Mouse (Mus musculus) MN1 (cell line): ENCODE measurements around the gene Myo1e.

ENCODE experiments used
- DNase-seq: peaks from one replicate; pipeline ENCODE4 v3.0.0-alpha.2; 2016; ENCODE audit warnings: low spot score

Myo1e gene

DNA sequence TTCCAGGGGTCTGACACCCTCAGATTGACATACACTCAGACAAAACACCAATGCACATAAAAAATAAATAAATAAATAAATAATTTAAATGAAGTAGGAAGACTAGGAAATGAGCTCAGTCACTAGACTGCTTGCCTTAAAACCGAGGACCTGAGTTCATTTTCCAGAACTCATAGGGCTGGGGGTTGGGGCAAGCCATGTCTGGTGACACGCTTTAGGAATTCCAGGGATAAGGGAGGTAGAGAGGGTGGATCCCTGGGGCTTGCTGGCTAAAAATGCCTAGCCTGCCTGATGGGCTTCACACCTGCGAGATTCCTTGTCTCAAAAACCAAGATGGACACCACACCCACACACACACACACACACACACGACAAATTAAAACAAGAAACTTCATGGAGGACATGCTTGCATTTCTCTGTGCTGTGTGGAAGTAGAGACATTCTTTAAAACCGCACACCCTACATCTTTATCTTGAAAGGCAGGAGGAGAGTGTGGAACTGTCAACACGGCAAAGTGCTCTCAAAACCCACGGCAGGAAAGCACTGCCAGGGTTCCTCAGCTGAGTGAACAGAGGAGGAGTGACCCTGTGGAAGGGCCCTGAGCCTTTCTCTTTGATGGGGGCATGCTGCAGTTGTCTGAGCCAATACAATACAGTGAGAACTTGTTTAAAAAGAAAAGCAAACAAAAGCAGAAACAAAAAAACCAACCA is 13.5 kb downstream of the Myo1e start:
- no peak for DNase-seq

DNA sequence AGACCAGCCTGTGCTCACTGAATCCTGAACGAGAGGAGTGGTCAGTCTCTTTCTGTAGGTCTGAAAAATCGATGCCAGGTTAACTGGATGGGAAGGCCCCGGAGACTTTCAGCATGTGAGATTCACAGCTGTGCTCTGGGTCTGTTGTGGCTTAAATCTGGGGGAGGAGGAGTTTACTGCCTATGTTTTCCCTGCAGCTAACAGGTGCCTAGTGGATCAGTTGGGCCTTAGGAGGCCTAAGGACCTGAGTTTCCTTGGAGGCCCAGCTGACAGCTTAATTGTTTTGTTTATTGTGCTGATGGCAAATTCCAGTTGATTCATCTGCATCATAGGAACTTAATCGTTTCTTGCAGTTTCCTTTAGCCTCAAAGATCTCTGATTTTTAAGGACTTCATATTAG is 16.0 kb downstream of the Myo1e start:
- DNase-seq, result no peak

DNA sequence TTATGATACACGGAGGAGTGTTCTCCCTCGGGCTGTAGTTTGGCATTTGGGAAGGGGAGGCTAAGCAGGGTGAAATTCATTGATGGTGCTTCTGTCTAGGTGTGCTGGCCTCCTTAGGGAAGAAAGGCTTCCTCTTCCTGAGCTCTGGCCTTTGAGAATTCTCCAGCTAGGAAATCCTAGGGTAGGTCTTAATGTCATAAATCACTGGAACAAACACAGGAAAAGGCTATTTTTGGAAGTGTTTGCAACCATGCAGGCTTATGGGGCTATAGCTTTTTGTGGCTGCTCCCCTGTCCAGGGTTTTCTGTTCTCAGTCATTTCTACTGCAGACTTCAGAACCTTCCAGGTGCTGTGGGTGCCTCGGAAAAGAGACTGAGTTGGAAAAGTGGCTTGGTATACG is 16.9 kb downstream of the Myo1e start:
- no peak for DNase-seq

DNA sequence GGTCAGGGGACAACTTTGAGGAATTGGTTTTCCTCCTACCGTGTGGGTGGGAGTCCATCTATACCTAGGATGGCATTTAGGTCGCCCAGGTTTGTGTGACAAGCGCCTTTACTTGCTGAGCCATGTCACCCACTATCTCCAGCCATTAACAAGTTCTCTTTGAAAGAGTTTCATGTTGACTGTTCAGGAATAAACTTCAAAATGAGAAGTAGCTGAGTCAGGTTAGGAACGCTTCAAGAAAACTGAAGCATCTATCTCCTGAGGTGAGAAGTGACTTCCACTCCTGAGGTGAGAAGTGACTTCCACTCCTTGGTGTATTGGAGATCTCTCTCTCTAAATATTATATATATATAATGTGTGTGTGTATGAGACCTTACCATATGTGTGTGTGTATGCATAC is 19.2 kb downstream of the Myo1e start:
- DNase-seq, result no peak

DNA sequence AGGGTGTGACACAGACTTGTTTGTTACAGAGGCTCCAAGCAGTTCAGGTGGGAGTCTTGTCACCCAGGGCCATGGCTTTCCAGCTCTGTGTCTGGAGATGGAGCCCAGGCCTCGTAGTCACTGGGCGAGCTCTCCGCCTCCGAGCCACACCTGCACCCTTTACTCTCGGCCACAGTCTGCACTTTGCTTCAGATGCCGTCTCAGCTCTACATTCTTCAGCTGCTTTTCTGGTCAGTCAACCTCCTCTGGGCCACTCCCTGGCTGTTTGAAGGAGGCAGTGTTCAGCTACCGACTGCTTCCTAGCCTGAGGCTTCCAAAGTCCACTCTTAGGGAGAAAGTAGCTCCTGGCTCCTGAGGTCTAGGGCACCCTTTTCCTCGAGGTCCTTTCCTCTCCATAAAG is 22.7 kb downstream of the Myo1e start:
- no peak for DNase-seq

DNA sequence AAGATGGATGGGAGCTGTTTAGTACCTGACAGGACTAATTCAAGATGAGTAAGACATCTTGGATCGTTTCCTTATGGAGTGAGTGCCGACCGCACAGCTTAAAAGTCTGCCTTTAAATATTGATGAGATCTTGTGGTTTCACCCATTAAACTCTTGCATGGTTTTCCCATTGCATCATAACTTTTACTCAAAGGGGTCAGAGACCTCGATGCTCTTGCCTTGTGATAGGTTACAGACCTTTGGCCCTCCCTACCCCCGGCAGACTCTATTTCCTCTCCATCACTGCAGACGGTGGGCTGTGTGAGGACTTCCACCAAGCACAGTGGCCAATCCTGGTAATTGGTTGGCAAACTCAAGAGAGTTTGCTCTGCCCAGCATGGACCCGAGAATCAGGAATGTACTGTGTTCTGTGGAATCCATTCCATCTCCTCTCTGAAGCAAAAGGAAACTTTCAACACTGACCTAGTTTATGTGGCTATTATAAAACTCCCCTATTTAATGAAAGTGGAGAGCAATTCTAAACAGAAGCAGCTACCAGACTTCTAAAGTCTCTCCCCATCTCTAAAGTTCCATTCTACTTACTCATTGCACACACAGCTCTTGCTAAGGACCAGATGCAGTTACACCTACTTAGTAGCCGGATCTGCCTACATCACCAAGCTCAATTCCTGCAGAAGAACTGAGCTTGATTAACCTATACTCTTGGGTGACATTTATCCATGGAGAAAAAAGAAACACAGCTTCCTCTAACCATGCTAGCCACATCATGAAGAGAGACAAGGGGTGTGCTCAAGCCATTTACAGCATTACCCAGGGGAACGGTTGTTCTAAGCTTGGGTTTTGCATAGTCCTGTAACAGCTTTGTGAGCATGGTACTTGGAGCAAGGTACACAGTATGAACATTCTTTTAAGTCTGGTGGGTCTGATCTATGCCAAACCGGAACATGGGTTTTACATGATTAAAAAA is 25.2 kb downstream of the Myo1e start:
- DNase-seq, result no peak

DNA sequence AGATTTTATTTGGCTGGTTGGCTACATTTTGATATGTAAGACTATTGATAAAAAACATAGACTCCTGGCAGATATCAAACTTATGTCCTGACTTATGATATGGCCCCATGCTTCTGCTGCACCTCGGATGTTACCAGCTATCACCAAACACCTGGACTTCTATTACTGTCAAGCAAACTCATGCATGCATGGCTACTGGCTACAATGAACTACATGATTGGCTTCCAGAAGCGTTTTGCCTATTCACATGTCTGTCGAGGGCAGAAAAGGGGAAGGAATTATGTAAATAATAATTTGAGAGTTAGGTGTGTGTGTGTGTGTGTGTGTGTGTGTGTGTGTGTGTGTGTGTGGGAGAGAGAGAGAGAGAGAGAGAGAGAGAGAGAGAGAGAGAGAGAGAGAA is 30.0 kb downstream of the Myo1e start:
- DNase-seq, result no peak

DNA sequence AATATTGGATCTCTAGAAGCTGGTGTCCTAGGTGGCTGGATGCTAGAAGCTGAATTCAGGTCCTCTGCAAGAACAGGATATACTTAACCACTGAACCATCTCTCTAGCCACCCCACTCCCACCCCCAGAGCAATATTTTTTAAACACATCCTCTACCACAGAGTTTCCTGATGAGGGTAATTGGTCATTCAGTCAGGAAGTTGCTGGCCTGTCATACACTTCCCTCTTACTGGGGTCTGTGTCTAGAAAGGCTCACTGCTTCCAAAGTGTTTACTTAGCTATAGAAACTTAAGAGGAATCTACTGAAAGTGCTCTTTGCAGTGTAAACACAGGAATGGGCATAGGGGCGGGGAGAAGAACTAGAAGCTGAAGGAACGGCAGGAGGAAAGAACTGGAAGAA is 30.4 kb downstream of the Myo1e start:
- no peak for DNase-seq

DNA sequence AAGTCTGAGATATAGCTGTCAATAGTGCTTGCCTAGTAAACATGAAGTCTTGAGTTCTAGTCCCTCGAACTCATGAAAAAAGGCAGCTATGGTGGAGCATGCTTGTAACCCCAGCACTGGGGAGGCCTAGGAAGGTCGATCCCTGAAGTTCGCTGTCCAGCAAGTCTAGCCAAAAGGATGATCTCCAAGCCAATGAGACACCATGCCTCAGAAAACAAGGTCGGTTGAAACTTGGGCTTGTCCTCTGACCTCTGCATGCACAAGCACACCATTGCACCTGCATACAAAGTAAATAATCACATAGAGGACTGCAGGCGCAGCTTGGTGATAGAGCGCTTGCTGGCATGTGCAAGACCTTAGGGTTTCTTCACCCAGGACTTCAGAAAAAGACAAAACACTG is 31.2 kb downstream of the Myo1e start:
- DNase-seq, result no peak

DNA sequence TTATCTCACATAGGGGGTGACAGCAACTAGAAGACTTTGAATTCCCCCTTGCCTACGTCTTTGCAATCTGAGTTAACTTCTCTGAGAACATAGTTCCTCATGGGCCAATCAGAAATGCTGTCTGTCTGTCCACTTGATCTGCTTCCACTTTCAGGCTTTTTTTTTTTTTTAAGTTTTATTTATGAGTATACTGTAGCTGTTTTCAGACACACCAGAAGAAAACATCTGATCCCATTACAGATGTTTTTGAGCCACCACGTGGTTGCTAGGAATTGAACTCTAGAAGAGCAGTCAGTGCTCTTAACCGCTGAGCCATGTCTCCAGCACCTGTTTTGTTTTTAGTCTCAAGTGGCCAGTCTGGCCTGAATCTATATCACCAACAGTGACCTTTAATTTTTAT is 32.1 kb downstream of the Myo1e start:
- no peak for DNase-seq

DNA sequence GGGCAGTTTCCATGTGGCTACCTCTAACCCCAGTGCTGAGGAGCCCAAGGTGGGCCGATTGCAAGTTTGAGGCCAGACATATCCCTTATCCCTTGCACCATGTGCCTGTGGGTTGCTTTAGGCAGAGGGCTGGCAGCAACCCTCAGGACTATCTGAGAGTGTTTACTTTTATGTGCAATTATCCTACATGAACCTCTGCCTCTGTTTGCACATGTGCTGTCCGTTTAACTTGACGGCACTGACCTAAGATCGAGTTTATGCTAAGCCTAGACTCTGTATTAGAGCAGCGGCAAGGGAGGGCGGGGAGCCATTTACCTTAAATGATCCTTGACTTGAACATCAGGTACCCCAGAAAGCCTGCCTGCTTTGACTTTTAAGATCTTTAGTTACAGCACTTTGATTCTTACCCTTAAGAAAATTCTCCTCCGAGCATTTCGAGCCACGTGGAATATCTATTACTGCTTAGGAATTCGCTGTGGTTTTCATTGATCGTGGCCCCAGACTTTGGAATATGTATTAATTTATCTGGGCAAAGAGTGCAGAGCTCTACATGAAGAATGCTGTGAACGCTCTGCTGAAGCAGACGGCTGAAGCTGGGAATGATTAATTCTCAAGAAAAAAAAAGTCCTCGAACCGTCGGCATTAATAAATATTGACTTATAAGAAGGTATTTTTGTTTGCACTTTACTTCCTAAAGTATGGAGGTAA is 33.7 kb downstream of the Myo1e start:
- DNase-seq, result no peak

DNA sequence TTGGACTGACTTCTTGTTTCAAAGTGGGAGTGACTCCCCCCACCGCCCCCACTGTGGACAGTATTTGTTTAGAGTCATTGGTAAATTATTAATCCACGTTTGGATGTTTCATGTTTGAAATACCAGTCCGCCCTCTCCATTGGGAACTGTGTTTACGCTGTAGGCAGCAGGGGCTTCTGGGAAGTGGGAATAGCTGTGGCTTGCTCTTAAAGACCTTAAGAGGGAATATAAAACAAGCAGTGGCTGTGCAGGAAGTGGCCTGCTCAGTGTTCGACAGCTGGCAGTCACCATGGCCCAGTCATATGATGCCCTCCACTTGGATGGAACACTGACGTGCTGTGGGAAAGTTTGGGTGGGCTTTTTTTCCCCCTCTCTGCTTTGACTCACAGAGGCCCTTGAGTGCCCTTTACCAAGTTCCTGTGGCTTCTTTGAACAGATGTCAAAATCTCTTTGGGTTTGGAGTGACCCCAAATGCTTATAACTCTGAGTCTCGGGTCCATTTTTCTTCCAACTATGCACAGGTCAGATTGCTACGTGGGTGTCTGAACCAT is 34.3 kb downstream of the Myo1e start:
- no peak for DNase-seq

DNA sequence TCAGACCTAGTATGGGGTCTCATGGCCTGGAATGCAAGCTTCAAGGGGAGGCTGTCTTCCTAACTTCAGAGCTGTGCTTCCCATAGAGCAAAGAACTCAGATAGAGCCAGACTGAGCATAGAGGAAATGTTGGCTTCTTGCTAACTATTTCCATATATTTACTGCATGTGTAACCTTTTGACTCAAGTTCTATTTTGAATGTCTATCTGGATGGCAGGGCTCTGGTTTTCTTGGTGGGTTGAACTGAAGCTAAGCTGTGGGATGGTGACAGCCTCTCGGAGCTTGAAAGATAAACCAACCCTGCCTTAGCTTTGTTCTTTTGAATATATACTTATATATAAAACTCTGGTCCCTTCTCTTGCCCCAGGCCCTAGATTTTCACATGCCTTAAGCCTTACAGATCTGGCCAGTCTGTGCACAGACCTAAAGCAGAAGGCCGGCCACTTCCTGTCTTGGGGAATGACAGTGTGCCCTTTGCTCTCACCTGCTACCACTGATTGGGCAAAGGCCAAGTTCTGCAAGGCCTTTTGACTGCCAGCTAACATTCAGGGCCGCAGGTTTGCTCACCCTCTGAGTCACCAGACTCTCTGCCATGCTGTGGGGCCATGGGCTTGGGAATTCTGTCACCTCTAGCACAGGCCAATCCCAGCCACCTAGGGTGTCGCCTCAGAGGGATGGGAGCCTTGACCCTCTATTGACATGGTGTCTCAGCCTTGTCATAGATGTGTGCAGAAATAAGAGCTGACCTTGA is 35.1 kb downstream of the Myo1e start:
- no peak for DNase-seq

DNA sequence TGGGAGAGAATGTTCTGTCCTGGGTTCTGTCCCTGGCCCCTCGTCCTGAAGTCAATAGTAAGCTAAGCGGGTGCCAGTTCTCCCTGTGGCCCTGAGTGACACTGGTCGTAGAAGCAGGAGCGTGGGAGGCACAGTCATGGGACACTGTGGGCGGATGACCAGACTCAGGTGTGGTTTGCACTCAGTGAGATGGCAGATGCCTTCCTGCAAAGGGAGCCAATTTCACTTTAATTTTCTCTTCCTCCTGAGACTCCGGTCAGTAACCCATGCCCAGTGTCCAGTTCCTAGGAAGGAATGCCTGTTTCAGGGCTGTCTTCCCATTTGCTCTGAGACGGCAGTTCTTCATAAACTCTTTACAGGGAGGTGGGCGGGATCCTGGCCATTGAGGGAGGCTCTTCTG is 36.1 kb downstream of the Myo1e start:
- DNase-seq, result no peak

DNA sequence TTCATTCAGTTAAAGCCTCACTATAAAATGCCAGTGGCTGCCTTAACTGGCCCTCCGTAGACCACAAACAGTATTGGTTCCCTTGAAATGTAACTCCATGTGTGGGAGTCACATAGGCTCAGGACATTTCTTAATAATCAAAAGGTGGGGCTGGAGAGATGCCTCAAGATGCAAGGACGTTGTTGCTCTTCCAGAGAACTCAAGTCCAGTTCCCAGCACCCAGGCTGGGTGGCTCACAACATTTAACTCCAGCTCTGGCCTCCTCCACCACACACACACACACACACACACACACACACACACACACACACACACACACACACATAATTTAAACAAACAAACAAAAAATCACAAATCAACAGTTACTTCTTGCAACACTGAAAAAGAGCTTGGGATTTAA is 36.6 kb downstream of the Myo1e start:
- no peak for DNase-seq

DNA sequence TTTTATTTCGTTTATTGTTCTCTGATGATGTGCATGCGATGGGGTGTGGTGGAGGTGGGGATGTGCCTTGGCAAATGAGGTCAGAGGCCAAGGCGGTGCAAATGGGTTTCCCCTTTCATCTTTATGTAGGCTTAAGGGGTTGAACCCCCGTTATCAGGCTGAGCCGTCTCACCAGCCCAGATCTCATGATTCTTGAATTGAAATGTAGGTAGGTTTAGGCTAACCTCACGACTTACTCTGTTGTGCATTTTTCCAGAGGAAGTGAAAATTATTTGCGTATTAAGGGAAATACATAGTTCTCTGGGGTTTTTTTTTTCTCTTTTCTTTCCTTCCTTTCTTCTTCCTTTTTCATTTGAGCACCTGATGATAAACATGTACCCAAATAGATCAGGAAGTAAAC is 37.0 kb downstream of the Myo1e start:
- no peak for DNase-seq

DNA sequence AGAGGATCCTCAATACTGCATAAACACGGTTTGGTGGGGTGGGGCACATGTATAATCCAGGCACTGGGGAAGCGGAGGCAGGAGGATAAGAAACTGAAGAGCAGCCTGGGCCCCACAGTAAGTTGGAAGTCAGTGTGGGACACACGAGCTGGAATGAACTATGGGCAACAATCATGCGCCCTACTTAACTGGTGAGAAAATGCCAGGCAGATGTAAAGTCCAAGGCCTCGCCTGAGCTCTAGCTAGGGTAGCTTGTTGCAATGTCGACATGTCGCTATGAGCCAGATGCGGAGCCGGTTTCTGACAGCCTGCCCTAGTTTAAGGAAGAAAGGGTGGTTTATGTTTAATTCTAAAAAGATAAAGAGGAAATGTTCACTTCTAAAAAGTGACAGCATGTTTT is 37.9 kb downstream of the Myo1e start:
- DNase-seq, result no peak

DNA sequence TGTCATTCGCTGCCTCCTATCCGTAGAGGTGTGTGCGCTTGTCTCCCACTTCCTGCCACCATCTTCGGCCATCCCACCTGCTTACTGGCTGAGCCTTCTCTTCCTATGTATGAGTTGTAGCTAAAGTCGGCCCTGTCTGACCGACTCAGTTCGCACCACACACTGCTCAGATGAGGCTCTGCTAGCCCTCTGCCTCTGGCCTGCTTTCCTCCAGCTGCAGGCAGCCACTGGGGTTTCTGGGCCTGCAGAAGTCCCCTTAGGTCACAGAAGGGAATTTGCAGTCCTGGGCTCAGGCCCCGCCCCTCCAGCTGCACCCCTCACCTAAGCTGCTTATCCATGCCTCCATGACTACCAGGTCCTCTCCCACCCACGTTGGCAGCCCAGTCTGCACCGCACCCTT is 39.3 kb downstream of the Myo1e start:
- DNase-seq, result no peak

DNA sequence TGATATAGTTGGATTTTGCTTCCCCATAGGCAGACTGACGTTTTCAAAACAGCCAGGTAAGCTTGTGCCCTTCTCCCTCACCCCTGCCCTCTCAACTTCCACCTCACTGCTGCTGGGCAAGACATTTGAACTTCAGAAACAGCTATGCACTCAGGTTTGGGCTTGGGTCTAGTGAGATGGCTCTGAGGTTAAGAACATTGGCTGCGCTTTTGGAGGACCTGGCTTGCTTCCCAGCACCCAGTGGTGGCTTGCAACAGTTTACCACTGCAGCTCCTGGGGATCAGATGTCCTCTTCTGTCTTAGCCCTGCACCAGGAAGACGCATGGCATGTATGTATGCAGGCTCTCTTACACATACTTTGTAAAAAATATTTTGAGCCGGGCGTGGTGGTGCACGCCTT is 40.9 kb downstream of the Myo1e start:
- DNase-seq, result no peak

DNA sequence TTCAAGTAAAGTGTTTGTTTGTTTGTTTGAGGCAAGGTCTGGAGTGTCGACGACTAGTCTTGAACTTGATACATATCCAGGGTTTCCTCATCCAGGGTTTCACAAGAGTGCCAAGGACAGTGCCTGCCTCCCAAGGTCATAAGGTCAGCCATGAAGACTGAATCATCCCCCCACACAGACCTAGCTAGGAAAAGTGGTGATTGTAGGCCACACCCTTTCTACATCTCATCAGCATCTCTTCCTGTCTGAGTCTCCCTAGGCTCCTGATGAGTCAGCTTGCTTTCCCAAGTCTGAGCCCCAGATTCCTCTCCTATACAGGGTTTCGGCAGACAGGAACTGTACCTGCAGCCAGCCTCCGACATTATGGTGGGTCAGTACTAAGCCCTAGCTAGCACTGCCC is 41.7 kb downstream of the Myo1e start:
- DNase-seq, result no peak

DNA sequence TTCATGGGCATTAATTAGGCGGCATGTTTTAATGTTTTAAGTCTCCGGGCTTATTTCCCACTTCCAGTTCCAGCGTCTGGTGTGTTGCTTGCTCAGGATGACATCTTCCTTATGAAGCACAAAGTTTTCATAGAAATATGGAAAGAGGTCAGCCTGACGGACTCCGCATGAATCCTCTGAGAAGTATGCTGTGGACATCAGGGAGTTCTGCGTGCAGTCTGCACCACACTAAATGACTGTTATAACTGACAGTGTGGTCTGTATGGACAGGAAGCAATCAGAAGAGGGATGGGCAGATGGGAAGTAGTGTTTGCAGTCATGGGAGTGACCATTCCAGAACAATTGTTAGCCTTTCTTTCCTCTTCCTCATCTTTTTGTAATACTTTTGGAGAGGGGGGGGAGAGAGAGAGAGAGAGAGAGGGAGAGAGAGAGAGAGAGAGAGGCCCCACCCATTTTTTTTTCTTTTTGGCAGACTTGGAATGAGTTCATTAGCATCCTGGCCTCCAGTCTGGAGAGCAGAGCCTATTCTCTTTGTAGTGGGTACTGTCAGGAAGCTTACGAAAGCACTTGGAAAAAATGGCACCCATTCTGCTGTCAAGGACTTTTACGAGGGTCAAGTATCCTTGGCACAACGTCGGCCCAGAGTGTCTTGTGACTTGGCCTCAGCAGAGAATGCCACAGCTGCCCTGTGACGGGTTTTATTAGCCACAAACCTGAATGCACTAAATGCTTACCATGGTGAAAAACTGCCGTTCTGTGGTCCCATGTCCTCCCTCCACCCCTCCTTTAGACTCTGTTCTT is 42.9 kb downstream of the Myo1e start:
- DNase-seq, result no peak
